Mouse (Mus musculus): ENCODE data around the gene Olfr273.

- TF ChIP-seq CTCF (IDR thresholded peaks at IDR 0.05; ENCODE audit: low read depth, low read length): no peak
- no peak for TF ChIP-seq GATA1 (IDR thresholded peaks at IDR 0.05; ENCODE audit: borderline replicate concordance, low read length)
- no peak for TF ChIP-seq TAL1 (conservative IDR thresholded peaks at IDR 0.05; ENCODE audit: low read depth, low read length)
These were observed at the start of gene Olfr273 for GRCm38 (mm10) chr4:52859136-52859535.
